ENCODE assay signal across 11 mouse cellular contexts in the genomic region with DNA sequence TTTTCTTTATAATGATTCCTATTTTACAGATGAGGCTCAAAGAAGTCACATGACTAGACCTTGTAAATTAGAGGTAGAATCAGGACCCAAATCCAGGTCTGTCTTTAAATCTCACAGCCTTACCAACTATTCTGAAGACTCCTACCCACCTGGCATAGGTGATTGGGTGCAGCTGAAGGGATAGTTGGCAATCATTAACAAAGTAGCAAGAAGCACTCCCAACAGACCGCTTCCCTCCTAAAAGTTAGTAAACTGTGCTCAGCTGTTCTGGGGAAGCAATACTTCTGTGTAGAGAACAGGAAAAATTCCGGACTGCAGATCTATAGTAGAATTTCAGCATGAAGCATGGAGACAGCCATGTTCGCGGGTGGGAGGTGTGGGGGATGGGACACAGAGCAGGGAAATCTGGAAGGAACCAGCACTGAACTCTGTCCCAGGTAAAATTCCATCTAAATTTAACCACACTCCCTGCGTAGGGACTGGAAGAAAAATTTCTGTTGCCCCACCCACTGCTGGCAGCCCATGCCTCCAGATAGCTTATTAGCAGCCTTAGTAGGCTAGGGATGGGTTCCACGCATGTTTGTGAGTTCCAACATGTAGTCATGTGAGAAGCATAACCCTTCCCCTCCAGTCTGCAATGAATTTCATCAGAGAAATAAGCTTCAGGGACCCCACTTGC. TPM values are rescaled to one million over a fixed set of nuclear protein-coding genes. Genes with fewer than 3 reads are reported as not detected.
DNase-seq lines count a peak whose midpoint lies in the region; ATAC-seq and TF ChIP-seq lines count a peak whose summit lies in the region.
"Had no signal": no experiment of that assay in that cellular context is flagged by ENCODE, and none has a peak within 500 bp of the region (broad histone marks: within the 10 kb centered on the region; RNA-seq: fewer than 3 reads in every experiment).

No protein-coding gene starts in this region.

- H3K4me2 ChIP-seq in kidney, embryonic 14.5 days (replicated peaks; ENCODE audit: low read depth, low read length): no peak overlapping the region; the same call in 1 of the 2 replicates
- H3K4me2 ChIP-seq in heart, embryonic 11.5 days: peak overlapping the region; percentile 60
- no peak overlapping the region for H3K4me2 ChIP-seq in forebrain, embryonic 13.5 days
- H3K4me2 ChIP-seq in midbrain, postnatal 0 days (ENCODE audit: low read depth, low read length, poor library complexity, severe bottlenecking): no peak overlapping the region

- WGBS in kidney, embryonic 14.5 days: 65% methylated on average over 6 of the region's 6 CpGs
- WGBS in heart, embryonic 11.5 days (ENCODE audit: insufficient replicate concordance): 50% methylated on average over 6 of the region's 6 CpGs
- WGBS in small intestine, adult 2 months: 18% methylated on average over 6 of the region's 6 CpGs
- 84% methylated on average over 6 of the region's 6 CpGs for WGBS in forebrain, embryonic 13.5 days
- WGBS in midbrain, postnatal 0 days: 85% methylated on average over 6 of the region's 6 CpGs

- peak; percentile 69 for DNase-seq in kidney, adult 11 months
- DNase-seq in kidney, adult 9 months: peak; percentile 79
- DNase-seq in midbrain, postnatal 0 days (ENCODE audit: low spot score): no peak
- no peak for DNase-seq in frontal cortex, postnatal 36 days (ENCODE audit: low spot score in 2 of 2)
- DNase-seq: adrenal gland, adult 2 months; layer of hippocampus, adult 9-11 months; spleen, adult 18-20 months had no signal

- no peaks in the 10 kb centered on the region for H3K9me3 ChIP-seq in kidney, embryonic 14.5 days (ENCODE audit: control insufficient read depth, low read length)
- H3K9me3 ChIP-seq in heart, embryonic 11.5 days (replicated peaks; ENCODE audit: control insufficient read depth, low read length): no peaks in the 10 kb centered on the region
- H3K9me3 ChIP-seq in forebrain, embryonic 13.5 days (replicated peaks): no peaks in the 10 kb centered on the region
- no peaks in the 10 kb centered on the region for H3K9me3 ChIP-seq in midbrain, postnatal 0 days (ENCODE audit: low read length)

- no peaks in the 10 kb centered on the region for H3K36me3 ChIP-seq in kidney, embryonic 14.5 days (ENCODE audit: control insufficient read depth, insufficient read depth, low read length)
- H3K36me3 ChIP-seq in heart, embryonic 11.5 days (ENCODE audit: control insufficient read depth, insufficient read depth, low read length): no peaks in the 10 kb centered on the region
- no peaks in the 10 kb centered on the region for H3K36me3 ChIP-seq in small intestine, adult 2 months (ENCODE audit: control insufficient read depth, insufficient read depth, low read length)
- H3K36me3 ChIP-seq in forebrain, embryonic 13.5 days (ENCODE audit: poor library complexity, severe bottlenecking): no peaks in the 10 kb centered on the region
- H3K36me3 ChIP-seq in midbrain, postnatal 0 days (ENCODE audit: insufficient read depth, low read length): no peaks in the 10 kb centered on the region

- H3K9ac ChIP-seq in kidney, embryonic 14.5 days (ENCODE audit: low read depth, low read length): no peak overlapping the region
- peak overlapping the region; percentile 49; the same call in 1 of the 2 replicates for H3K9ac ChIP-seq in heart, embryonic 11.5 days (ENCODE audit: low read depth, low read length)
- no peak overlapping the region for H3K9ac ChIP-seq in forebrain, embryonic 13.5 days
- no peak overlapping the region for H3K9ac ChIP-seq in midbrain, postnatal 0 days (replicated peaks; ENCODE audit: low read length, poor library complexity, severe bottlenecking)

- ATAC-seq in kidney, embryonic 14.5 days (ENCODE audit: low FRiP score, low TSS enrichment): no peak
- ATAC-seq in heart, embryonic 11.5 days (replicated peaks; ENCODE audit: insufficient number of reproducible peaks, low FRiP score, low TSS enrichment): no peak
- no peak for ATAC-seq in forebrain, embryonic 13.5 days
- ATAC-seq in midbrain, postnatal 0 days (ENCODE audit: low FRiP score): no peak

- no peak for TF ChIP-seq POLR2A in small intestine, adult 2 months (IDR thresholded peaks at IDR 0.05; ENCODE audit: low read depth, low read length)

- H3K4me1 ChIP-seq in kidney, embryonic 14.5 days (ENCODE audit: control insufficient read depth, insufficient read depth, low read length): no peaks in the 10 kb centered on the region
- H3K4me1 ChIP-seq in heart, embryonic 11.5 days (ENCODE audit: control insufficient read depth, insufficient read depth, low read length): peaks cover 13% of the 10 kb centered on the region
- H3K4me1 ChIP-seq in small intestine, adult 2 months (ENCODE audit: control insufficient read depth, insufficient read depth, insufficient read length, low read length): peaks cover 12% of the 10 kb centered on the region
- H3K4me1 ChIP-seq in forebrain, embryonic 13.5 days: 0 out of 2 replicates have a peak, but pooled peaks cover 4% of the 10 kb centered on the region
- no peaks in the 10 kb centered on the region for H3K4me1 ChIP-seq in midbrain, postnatal 0 days (ENCODE audit: insufficient read depth, low read length)

- no peak overlapping the region for H3K27ac ChIP-seq in kidney, embryonic 14.5 days (ENCODE audit: low read depth, low read length)
- H3K27ac ChIP-seq in heart, embryonic 11.5 days (ENCODE audit: low read depth, low read length): peak overlapping the region; percentile 54; the same call in 1 of the 2 replicates
- H3K27ac ChIP-seq in small intestine, adult 2 months (ENCODE audit: insufficient read depth, low read depth, low read length): 0 out of 2 replicates have a peak overlapping the region, but pooled peaks have one; percentile 7
- H3K27ac ChIP-seq in forebrain, embryonic 13.5 days: no peak overlapping the region
- H3K27ac ChIP-seq in midbrain, postnatal 0 days (ENCODE audit: low read depth, low read length): no peak overlapping the region

- TF ChIP-seq CTCF in small intestine, adult 2 months (IDR thresholded peaks at IDR 0.05; ENCODE audit: extremely low read depth, insufficient read length, insufficient replicate concordance, low read depth, low read length): no peak
- no peak for TF ChIP-seq CTCF in midbrain, postnatal 0 days (IDR thresholded peaks at IDR 0.05)

- no peaks in the 10 kb centered on the region for H3K27me3 ChIP-seq in kidney, embryonic 14.5 days (ENCODE audit: control insufficient read depth, insufficient read depth, low read length)
- H3K27me3 ChIP-seq in heart, embryonic 11.5 days (ENCODE audit: control insufficient read depth, insufficient read depth, low read length): no peaks in the 10 kb centered on the region
- H3K27me3 ChIP-seq in small intestine, adult 2 months (ENCODE audit: control insufficient read depth, insufficient read depth, low read length): no peaks in the 10 kb centered on the region
- H3K27me3 ChIP-seq in forebrain, embryonic 13.5 days: 0 out of 2 replicates have a peak, but pooled peaks cover 4% of the 10 kb centered on the region
- no peaks in the 10 kb centered on the region for H3K27me3 ChIP-seq in midbrain, postnatal 0 days (ENCODE audit: insufficient read depth, low read length)

- H3K4me3 ChIP-seq in kidney, embryonic 14.5 days (ENCODE audit: low read length): no peak overlapping the region
- H3K4me3 ChIP-seq in heart, embryonic 11.5 days (ENCODE audit: low read depth, low read length): no peak overlapping the region
- no peak overlapping the region for H3K4me3 ChIP-seq in small intestine, adult 2 months (ENCODE audit: low read depth, low read length)
- no peak overlapping the region for H3K4me3 ChIP-seq in forebrain, embryonic 13.5 days
- H3K4me3 ChIP-seq in midbrain, postnatal 0 days (ENCODE audit: low read depth, low read length): no peak overlapping the region

RNA-seq across cellular contexts. Expression of a gene that starts 3.3 kb away (rescaled TPM):
- 25.8 and 47.4 TPM in 2 replicates for polyA plus RNA-seq in kidney, embryonic 14.5 days (2014; fragmentation: Nextera tagmentation; extraction: Ambion mirVana)
- polyA plus RNA-seq in heart, embryonic 11.5 days (2014; fragmentation: Nextera tagmentation; extraction: Ambion mirVana): 22.0 and 26.3 TPM in 2 replicates
- 2.7 and 5.2 TPM in 2 replicates for polyA plus RNA-seq in small intestine, adult 2 months (2012; rRNA removed)
- polyA plus RNA-seq in forebrain, embryonic 13.5 days (2015; fragmentation: Nextera tagmentation; extraction: Ambion mirVana): 48.7 and 48.8 TPM in 2 replicates
- 21.0 and 23.7 TPM in 2 replicates for total RNA-seq in midbrain, postnatal 0 days (2014; rRNA removed)
- polyA plus RNA-seq in midbrain, postnatal 0 days (2015; fragmentation: Nextera tagmentation; extraction: Ambion mirVana): 14.5 and 14.8 TPM in 2 replicates

Comparison
In these comparisons a context has a peak if more than half of its experiments do, and no peak if none do; other contexts are left out.
1. DNase-seq: peak in kidney, adult 11 months (single experiment) and kidney, adult 9 months (single experiment); none in midbrain, postnatal 0 days (single experiment) and frontal cortex, postnatal 36 days (0 of 2).
2. H3K27ac ChIP-seq: peak in heart, embryonic 11.5 days (single experiment) and small intestine, adult 2 months (single experiment); none in kidney, embryonic 14.5 days (single experiment), forebrain, embryonic 13.5 days (single experiment) and midbrain, postnatal 0 days (single experiment).